Mouse (Mus musculus): ENCODE measurements around the gene Nt5c2. TPM values are rescaled to one million over a fixed set of nuclear protein-coding genes. Genes with fewer than 3 reads are reported as not detected.

Nt5c2 gene
- polyA plus RNA-seq, 1 experiment from 2014 or later: 73.5 TPM

- Histone ChIP-seq H3K4me2 (no peak overlapping the region), H3K27ac (ENCODE audit: low read depth, low read length) (no peak overlapping the region), H3K4me1 (ENCODE audit: control insufficient read depth, insufficient read depth, low read length) (no peaks in the 10 kb centered on the region), H3K9me3 (ENCODE audit: control insufficient read depth, low read length) (no peaks in the 10 kb centered on the region), H3K36me3 (ENCODE audit: control insufficient read depth, insufficient read depth, low read length) (peaks cover 11% of the 10 kb centered on the region), H3K4me3 (ENCODE audit: low read depth, low read length) (no peak overlapping the region), H3K27me3 (ENCODE audit: control insufficient read depth, insufficient read depth, low read length) (no peaks in the 10 kb centered on the region), H3K9ac (ENCODE audit: low read length) (no peak overlapping the region)
- no peak for DNase-seq (ENCODE audit: low spot score, missing footprints)
- WGBS: 94% methylated on average over 5 of the region's 5 CpGs
- no peak for ATAC-seq (ENCODE audit: low FRiP score)
These were observed 113.6 kb downstream of the Nt5c2 start for GRCm38 (mm10) chr19:46901323-46901722.

GRCm38 (mm10) chr19:46900786-46901185 lies 114.2 kb downstream of the Nt5c2 start:
- no peaks in the 10 kb centered on the region for H3K4me1 ChIP-seq (ENCODE audit: control insufficient read depth, insufficient read depth, low read length)
- H3K36me3 ChIP-seq (ENCODE audit: control insufficient read depth, insufficient read depth, low read length): peaks cover 11% of the 10 kb centered on the region
- H3K9me3 ChIP-seq (ENCODE audit: control insufficient read depth, low read length): no peaks in the 10 kb centered on the region
- DNase-seq (ENCODE audit: low spot score, missing footprints): no peak
- ATAC-seq (ENCODE audit: low FRiP score): no peak
- H3K4me2 ChIP-seq: no peak overlapping the region
- H3K27ac ChIP-seq (ENCODE audit: low read depth, low read length): no peak overlapping the region
- H3K4me3 ChIP-seq (ENCODE audit: low read depth, low read length): no peak overlapping the region
- no peaks in the 10 kb centered on the region for H3K27me3 ChIP-seq (ENCODE audit: control insufficient read depth, insufficient read depth, low read length)
- WGBS: 96% methylated on average over 6 of the region's 6 CpGs
- H3K9ac ChIP-seq (ENCODE audit: low read length): no peak overlapping the region

- H3K4me3 ChIP-seq (ENCODE audit: low read depth, low read length): no peak overlapping the region
- no peaks in the 10 kb centered on the region for H3K9me3 ChIP-seq (ENCODE audit: control insufficient read depth, low read length)
- no peak overlapping the region for H3K27ac ChIP-seq (ENCODE audit: low read depth, low read length)
- H3K27me3 ChIP-seq (ENCODE audit: control insufficient read depth, insufficient read depth, low read length): no peaks in the 10 kb centered on the region
- ATAC-seq (ENCODE audit: low FRiP score): no peak
- no peak for DNase-seq (ENCODE audit: low spot score, missing footprints)
- no peak overlapping the region for H3K4me2 ChIP-seq
- H3K36me3 ChIP-seq (ENCODE audit: control insufficient read depth, insufficient read depth, low read length): peaks cover 11% of the 10 kb centered on the region
- H3K9ac ChIP-seq (ENCODE audit: low read length): no peak overlapping the region
- H3K4me1 ChIP-seq (ENCODE audit: control insufficient read depth, insufficient read depth, low read length): no peaks in the 10 kb centered on the region
- WGBS: 81% methylated on average over 5 of the region's 5 CpGs
These were observed 115.1 kb downstream of the Nt5c2 start for GRCm38 (mm10) chr19:46899871-46900270.

GRCm38 (mm10) chr19:46899306-46899705 lies 115.6 kb downstream of the Nt5c2 start:
- Histone ChIP-seq H3K27me3 (ENCODE audit: control insufficient read depth, insufficient read depth, low read length) (no peaks in the 10 kb centered on the region), H3K4me2 (no peak overlapping the region), H3K9ac (ENCODE audit: low read length) (no peak overlapping the region), H3K36me3 (ENCODE audit: control insufficient read depth, insufficient read depth, low read length) (peaks cover 11% of the 10 kb centered on the region), H3K4me1 (ENCODE audit: control insufficient read depth, insufficient read depth, low read length) (no peaks in the 10 kb centered on the region), H3K9me3 (ENCODE audit: control insufficient read depth, low read length) (no peaks in the 10 kb centered on the region), H3K4me3 (ENCODE audit: low read depth, low read length) (no peak overlapping the region), H3K27ac (ENCODE audit: low read depth, low read length) (no peak overlapping the region)
- 82% methylated on average over 5 of the region's 5 CpGs for WGBS
- ATAC-seq (ENCODE audit: low FRiP score) (no peak), DNase-seq (ENCODE audit: low spot score, missing footprints) (no peak)

GRCm38 (mm10) chr19:46898222-46898621 lies 116.7 kb downstream of the Nt5c2 start:
- ATAC-seq (ENCODE audit: low FRiP score) (no peak), DNase-seq (ENCODE audit: low spot score, missing footprints) (no peak)
- Histone ChIP-seq H3K4me1 (ENCODE audit: control insufficient read depth, insufficient read depth, low read length) (no peaks in the 10 kb centered on the region), H3K9me3 (ENCODE audit: control insufficient read depth, low read length) (no peaks in the 10 kb centered on the region), H3K36me3 (ENCODE audit: control insufficient read depth, insufficient read depth, low read length) (peaks cover 11% of the 10 kb centered on the region), H3K27me3 (ENCODE audit: control insufficient read depth, insufficient read depth, low read length) (no peaks in the 10 kb centered on the region), H3K4me3 (ENCODE audit: low read depth, low read length) (no peak overlapping the region), H3K9ac (ENCODE audit: low read length) (no peak overlapping the region), H3K4me2 (no peak overlapping the region), H3K27ac (ENCODE audit: low read depth, low read length) (no peak overlapping the region)
- 87% methylated on average over 5 of the region's 5 CpGs for WGBS

GRCm38 (mm10) chr19:46897135-46897534 lies 117.8 kb downstream of the Nt5c2 start:
- H3K9me3 ChIP-seq (ENCODE audit: control insufficient read depth, low read length): no peaks in the 10 kb centered on the region
- no peak overlapping the region for H3K27ac ChIP-seq (ENCODE audit: low read depth, low read length)
- H3K4me1 ChIP-seq (ENCODE audit: control insufficient read depth, insufficient read depth, low read length): no peaks in the 10 kb centered on the region
- H3K4me3 ChIP-seq (ENCODE audit: low read depth, low read length): no peak overlapping the region
- DNase-seq (ENCODE audit: low spot score, missing footprints) (no peak), ATAC-seq (ENCODE audit: low FRiP score) (no peak)
- no peak overlapping the region for H3K9ac ChIP-seq (ENCODE audit: low read length)
- no peaks in the 10 kb centered on the region for H3K27me3 ChIP-seq (ENCODE audit: control insufficient read depth, insufficient read depth, low read length)
- peaks cover 11% of the 10 kb centered on the region for H3K36me3 ChIP-seq (ENCODE audit: control insufficient read depth, insufficient read depth, low read length)
- no peak overlapping the region for H3K4me2 ChIP-seq
- 88% methylated on average over 3 of the region's 3 CpGs for WGBS

GRCm38 (mm10) chr19:46893484-46893883 lies 121.5 kb downstream of the Nt5c2 start:
- DNase-seq (ENCODE audit: low spot score, missing footprints) (no peak), ATAC-seq (ENCODE audit: low FRiP score) (no peak)
- H3K27ac ChIP-seq (ENCODE audit: low read depth, low read length): no peak overlapping the region
- H3K4me3 ChIP-seq (ENCODE audit: low read depth, low read length): no peak overlapping the region
- H3K9me3 ChIP-seq (ENCODE audit: control insufficient read depth, low read length): no peaks in the 10 kb centered on the region
- H3K36me3 ChIP-seq (ENCODE audit: control insufficient read depth, insufficient read depth, low read length): peaks cover 18% of the 10 kb centered on the region
- no peaks in the 10 kb centered on the region for H3K27me3 ChIP-seq (ENCODE audit: control insufficient read depth, insufficient read depth, low read length)
- H3K9ac ChIP-seq (ENCODE audit: low read length): no peak overlapping the region
- no peak overlapping the region for H3K4me2 ChIP-seq
- H3K4me1 ChIP-seq (ENCODE audit: control insufficient read depth, insufficient read depth, low read length): no peaks in the 10 kb centered on the region
- WGBS: 91% methylated on average over 7 of the region's 7 CpGs

GRCm38 (mm10) chr19:46892856-46893255 lies 122.1 kb downstream of the Nt5c2 start:
- H3K4me2 ChIP-seq: no peak overlapping the region
- H3K27me3 ChIP-seq (ENCODE audit: control insufficient read depth, insufficient read depth, low read length): no peaks in the 10 kb centered on the region
- ATAC-seq (ENCODE audit: low FRiP score): no peak
- H3K27ac ChIP-seq (ENCODE audit: low read depth, low read length): no peak overlapping the region
- no peaks in the 10 kb centered on the region for H3K4me1 ChIP-seq (ENCODE audit: control insufficient read depth, insufficient read depth, low read length)
- H3K4me3 ChIP-seq (ENCODE audit: low read depth, low read length): no peak overlapping the region
- H3K36me3 ChIP-seq (ENCODE audit: control insufficient read depth, insufficient read depth, low read length): peaks cover 14% of the 10 kb centered on the region
- H3K9me3 ChIP-seq (ENCODE audit: control insufficient read depth, low read length): no peaks in the 10 kb centered on the region
- DNase-seq (ENCODE audit: low spot score, missing footprints): no peak
- no peak overlapping the region for H3K9ac ChIP-seq (ENCODE audit: low read length)
- 86% methylated on average over 3 of the region's 3 CpGs for WGBS

GRCm38 (mm10) chr19:46890657-46891056 lies 124.3 kb downstream of the Nt5c2 start:
- DNase-seq (ENCODE audit: low spot score, missing footprints) (no peak), ATAC-seq (ENCODE audit: low FRiP score) (no peak)
- no peaks in the 10 kb centered on the region for H3K4me1 ChIP-seq (ENCODE audit: control insufficient read depth, insufficient read depth, low read length)
- H3K9ac ChIP-seq (ENCODE audit: low read length): no peak overlapping the region
- no peaks in the 10 kb centered on the region for H3K9me3 ChIP-seq (ENCODE audit: control insufficient read depth, low read length)
- H3K27ac ChIP-seq (ENCODE audit: low read depth, low read length): no peak overlapping the region
- H3K4me3 ChIP-seq (ENCODE audit: low read depth, low read length): no peak overlapping the region
- H3K36me3 ChIP-seq (ENCODE audit: control insufficient read depth, insufficient read depth, low read length): peaks cover 7% of the 10 kb centered on the region; the same call in 1 of the 2 replicates
- WGBS: 97% methylated on average over 8 of the region's 8 CpGs
- H3K27me3 ChIP-seq (ENCODE audit: control insufficient read depth, insufficient read depth, low read length): no peaks in the 10 kb centered on the region
- H3K4me2 ChIP-seq: no peak overlapping the region

GRCm38 (mm10) chr19:46889666-46890065 lies 125.3 kb downstream of the Nt5c2 start:
- H3K4me3 ChIP-seq (ENCODE audit: low read depth, low read length): no peak overlapping the region
- ATAC-seq (ENCODE audit: low FRiP score) (no peak), DNase-seq (ENCODE audit: low spot score, missing footprints) (no peak)
- WGBS: 92% methylated on average over 8 of the region's 8 CpGs
- H3K9me3 ChIP-seq (ENCODE audit: control insufficient read depth, low read length): no peaks in the 10 kb centered on the region
- H3K4me2 ChIP-seq: no peak overlapping the region
- H3K9ac ChIP-seq (ENCODE audit: low read length): no peak overlapping the region
- H3K27ac ChIP-seq (ENCODE audit: low read depth, low read length): no peak overlapping the region
- no peaks in the 10 kb centered on the region for H3K27me3 ChIP-seq (ENCODE audit: control insufficient read depth, insufficient read depth, low read length)
- H3K4me1 ChIP-seq (ENCODE audit: control insufficient read depth, insufficient read depth, low read length): no peaks in the 10 kb centered on the region
- peaks cover 9% of the 10 kb centered on the region; the same call in 1 of the 2 replicates for H3K36me3 ChIP-seq (ENCODE audit: control insufficient read depth, insufficient read depth, low read length)

Data from midbrain, embryonic 11.5 days (tissue).